Mouse (Mus musculus): Measurements from ENCODE around the gene Rab20.

Gene Rab20

DNA sequence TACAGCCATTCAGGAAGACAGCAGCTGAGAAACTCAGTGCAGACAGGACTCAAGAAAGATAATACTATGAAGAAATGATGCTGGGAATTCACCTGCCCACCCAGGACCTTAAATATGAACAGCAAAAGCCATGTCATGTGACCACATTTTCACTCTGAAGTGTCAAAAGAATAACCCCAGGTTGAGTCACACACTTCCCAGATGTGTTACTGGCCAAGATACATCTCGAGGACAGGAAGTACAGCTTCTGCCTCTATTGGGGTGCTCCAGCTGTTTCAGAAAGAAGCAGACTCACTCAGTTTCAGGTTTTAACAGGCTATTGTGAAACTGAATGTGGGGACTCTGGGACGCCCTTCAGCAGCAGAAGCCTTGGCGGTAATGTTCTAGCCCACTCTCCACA is 26.0 kb downstream of the Rab20 start:
- no peak for DNase-seq

DNA sequence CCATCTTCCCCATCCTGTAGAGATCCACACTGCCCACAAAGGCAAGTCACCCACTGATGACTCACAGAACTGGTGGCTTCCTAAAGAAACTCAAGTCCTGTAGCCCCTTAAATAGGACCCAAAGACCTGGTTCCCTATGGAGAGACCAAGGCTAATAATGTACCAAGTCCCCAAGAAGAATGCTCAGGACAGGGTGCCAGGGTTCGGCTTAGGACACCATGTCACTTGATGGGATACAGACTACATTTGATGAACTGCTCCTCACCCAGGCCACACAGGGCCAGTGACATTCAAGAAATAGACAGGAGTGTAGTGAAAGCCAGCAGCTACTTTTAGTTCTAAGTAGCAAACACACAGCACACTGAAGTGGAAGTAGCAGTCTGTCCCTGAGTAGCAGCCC is 26.4 kb downstream of the Rab20 start:
- DNase-seq, result no peak

DNA sequence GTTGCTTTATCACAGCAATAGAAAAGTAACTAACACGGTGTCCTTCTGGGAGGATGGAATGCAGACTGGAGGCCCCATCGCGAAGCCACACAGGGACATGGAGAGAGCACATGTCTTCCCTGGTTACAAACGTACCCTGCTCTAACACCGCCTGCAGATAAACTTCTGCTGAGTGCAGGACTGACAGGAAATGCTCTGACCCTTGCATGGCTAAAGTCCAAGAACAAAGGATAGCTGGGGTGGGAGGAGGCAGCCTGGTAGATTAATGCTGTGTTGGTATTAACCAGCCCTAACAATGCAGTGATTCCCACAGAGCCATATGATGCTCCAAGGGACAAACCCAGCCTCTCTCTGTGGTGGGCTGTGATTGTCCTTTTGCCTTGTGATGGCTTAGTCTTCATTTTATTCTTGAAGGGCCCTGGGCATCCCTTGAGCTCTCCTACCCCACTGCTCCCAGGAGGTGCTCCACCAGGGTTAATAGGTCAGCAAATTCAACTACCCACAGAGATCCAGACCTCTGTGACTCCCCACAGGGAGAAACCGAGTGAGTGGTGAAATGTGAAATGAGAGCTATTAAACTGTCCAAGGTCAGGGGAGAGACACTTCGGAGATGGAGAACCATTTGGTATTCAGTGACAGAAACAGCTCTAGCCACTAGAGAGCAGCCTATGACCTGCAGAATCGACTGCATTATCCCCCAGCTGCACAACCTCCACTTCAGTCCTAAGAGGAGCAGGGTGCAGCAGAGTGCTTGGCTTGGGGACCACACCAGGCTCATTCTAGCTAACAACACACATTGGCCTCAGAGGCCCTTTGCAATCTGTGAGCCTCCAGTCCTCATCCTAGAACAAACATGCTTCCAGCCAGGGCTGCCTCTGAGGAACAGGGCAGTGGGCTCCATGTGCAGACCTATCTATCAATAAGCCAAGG is 28.1 kb downstream of the Rab20 start:
- DNase-seq, result peak in 1 of 2 experiments; percentile 23

- no peak for DNase-seq
Measured at GRCm38 (mm10) chr8:11447910-11448570, 30.5 kb downstream of the Rab20 start.

GRCm38 (mm10) chr8:11445790-11446189 is 32.7 kb downstream of the Rab20 start:
- DNase-seq, result no peak

GRCm38 (mm10) chr8:11444216-11444615 is 34.3 kb downstream of the Rab20 start:
- DNase-seq, result no peak

DNA sequence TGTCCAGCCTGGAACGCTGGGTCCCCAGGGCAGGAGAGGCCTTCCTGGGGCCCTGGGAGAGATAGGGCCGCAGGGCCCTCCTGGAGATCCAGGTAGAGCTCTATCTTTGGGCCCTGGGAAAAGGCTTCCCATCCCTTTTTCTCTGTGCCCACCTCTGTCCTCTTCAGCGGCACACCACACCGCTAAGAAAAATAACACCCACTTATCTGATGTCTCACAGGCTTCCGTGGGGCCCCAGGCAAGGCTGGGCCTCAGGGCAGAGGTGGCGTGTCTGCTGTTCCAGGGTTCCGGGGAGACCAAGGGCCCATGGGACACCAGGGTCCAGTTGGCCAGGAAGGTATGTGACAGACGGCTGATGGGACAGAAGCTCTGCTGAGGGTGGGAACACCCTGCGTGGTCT is 34.9 kb downstream of the Rab20 start:
- DNase-seq, result no peak

- DNase-seq, result no peak
Measured at GRCm38 (mm10) chr8:11441291-11441690, 37.2 kb downstream of the Rab20 start.

DNA sequence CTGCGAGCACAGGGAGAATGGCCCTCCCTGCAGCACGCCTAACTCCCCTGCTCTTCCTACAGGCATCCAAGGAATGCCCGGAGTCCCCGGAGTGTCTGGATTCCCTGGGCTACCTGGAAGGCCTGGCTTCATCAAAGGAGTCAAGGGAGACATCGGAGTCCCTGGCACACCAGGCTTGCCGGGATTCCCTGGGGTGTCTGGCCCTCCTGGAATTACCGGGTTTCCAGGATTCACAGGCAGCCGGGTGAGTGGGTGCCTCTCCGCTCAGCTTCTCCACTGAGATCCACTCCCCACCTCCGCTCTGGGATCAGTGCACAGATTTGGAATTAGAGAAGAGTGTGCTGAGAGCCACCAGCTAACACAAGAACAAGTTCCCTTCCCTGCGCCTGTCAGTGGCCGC is 40.6 kb downstream of the Rab20 start:
- DNase-seq, result no peak

DNA sequence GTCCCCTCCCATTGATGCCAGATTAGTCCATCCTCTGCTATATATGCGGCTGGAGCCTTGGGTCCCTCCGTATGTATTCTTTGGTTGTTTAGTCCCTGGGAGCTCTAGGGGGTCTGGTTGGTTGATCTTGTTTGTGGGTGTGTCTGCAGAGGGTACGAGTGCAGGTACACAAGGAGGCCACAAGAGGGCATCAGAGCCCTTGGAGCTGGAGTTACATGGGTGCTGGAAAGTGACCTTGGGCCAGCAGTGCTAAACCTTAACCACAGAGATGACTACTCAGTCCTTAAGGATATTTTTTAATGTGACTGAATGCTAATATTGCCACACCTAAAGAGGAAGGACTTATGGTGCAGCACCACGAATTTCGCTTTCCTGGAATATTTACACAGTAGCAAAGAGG is 47.8 kb downstream of the Rab20 start:
- no peak for DNase-seq

DNA sequence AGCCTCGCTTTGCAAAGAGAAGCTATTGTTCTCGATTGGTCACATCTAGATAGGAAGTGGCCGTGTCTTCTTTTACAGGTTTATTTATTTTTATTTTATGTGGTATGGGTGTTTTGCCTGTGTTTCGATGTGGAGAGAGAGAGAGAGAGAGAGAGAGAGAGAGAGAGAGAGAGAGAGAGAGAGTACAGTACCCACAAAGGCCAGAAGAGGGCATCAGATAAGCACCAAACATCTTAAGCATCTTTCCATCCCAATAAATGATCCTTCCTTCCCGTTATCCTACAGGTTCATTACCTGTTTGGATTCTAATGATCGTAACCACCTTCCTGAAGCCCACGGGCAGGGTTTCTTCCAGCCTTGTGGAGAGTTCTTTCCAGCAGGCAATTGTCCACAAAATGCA is 55.4 kb downstream of the Rab20 start:
- DNase-seq, result no peak

DNA sequence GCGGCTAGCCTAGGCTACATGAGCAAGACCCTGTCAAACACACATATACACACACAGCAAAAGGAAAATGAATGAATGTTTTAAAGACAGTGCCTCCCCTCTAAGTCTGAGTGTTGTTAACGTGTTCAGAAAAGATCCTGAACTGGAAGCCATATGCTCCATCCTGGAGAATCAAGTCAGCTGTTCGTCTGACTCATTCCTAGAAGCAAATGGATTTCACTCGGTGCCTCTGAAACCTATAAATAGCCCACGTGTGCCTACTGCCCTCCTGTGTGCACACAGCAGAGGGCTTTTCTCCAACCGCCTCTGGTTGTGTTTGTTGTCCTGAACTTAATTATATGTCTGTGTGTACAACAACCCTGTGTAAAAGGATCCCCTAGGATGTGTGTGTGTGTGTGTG is 56.5 kb downstream of the Rab20 start:
- no peak for DNase-seq

DNA sequence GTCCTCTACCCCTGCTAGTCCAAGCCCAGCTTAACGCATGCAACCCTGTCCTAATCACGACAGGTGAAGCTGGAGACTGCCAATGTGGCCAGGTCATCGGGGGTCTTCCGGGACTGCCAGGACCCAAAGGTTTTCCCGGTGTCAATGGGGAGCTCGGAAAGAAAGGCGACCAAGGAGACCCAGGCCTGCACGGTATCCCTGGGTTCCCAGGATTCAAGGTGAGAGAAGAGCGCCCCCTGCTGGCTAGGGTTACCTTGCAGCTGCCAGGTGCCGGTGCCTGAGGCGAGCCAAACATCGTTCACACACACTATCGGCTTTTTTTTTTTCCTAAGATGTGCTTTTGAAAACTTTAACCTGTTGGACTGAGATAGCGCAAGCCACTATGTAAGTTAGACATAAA is 57.4 kb downstream of the Rab20 start:
- peak; percentile 16 to 40 for DNase-seq

DNA sequence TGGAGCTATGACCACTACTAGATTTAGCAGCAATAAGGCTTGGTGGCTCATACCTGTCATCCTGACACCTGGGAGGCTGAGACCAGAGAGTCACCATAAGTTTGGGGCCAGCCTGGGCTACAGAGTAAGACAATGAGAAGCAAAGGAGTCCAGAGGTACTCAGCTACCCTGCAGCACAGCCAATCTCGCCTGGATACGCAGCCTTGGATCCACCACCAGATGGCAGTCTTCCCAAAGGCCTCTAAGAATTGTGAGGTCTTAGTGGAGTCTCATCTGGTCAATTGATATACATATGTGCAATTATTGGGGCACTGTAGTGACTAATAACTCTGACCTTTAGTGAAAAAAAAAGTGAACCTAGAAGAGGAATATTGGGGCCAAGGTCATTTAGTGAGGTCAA is 58.9 kb downstream of the Rab20 start:
- peak in 1 of 2 experiments; percentile 55 for DNase-seq

- no peak for DNase-seq
Measured at GRCm38 (mm10) chr8:11419232-11419631, 59.3 kb downstream of the Rab20 start.

DNA sequence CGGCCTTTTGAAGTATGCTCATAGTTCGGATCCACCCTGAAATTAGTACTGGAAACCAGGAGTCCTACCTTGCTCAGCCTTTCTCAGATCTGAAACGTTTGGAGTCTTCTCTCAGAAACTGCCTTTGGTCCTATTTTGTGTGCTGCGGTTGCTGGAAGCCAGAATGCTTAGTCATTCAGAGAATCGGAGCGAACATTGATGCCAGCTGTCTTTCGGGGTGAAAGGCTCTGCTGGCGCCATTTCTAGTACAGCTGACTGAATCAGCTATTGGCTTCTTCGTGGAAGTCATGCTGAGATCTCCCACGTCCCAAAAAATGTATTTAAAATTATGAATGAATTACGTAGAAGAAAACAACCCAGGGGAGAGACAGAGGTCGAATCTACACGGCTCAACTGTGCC is 60.7 kb downstream of the Rab20 start:
- no peak for DNase-seq

DNA sequence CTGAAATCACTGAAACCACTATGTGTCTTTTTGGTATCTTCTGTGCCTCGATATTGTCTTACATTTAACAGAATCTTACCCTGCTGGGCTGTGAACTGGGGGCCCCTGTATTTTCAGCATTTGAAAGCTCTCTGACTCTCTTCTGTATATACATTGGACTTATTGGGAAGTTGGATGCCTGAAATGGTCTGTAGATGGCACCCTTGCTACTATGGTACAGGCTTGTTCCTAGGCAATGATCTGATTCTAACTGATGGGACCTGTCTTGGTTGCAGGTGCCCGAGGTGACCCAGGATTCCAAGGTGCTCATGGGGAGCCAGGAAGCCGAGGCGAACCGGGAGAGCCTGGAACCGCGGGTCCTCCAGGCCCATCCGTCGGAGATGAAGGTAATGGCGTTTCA is 63.4 kb downstream of the Rab20 start:
- DNase-seq, result no peak

DNA sequence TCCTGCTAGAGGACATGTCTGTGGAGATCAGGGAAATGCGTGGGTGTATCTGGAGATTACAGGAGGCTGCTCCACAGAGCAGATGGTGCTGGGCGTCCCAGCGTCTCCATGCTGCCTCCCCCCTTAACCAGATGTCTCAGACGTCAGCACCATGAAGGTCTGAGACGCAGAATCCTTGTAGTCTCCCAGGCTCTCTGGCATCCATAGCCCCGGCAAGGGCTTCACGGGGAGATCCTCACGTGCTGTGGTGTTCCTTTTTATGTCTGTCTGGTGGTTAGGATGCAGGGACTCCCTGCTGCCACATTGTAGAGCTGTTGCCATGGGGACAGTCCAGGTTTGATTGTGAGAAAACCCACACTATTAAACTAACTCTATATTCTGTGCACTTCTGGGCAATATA is 64.2 kb downstream of the Rab20 start:
- DNase-seq, result no peak

DNA sequence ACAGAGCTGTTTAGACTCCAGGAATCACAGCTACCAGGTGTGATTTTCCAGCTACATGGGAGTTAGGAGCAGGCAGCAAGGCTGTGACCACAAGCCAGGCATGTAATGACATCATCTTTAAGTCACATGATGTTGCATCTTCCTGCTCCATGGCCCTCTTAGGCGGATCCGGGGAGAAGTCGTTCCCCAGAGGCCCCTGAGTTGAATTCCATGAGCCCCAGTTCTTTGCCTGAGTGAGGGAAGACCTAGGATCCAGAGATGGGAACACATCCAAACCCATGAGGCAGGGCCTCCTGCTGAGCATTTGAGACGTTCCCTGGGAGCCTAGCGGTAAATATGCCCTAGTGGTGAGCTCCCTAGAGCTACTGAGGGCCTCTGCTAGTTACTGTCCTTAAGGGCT is 66.1 kb downstream of the Rab20 start:
- DNase-seq, result no peak

DNA sequence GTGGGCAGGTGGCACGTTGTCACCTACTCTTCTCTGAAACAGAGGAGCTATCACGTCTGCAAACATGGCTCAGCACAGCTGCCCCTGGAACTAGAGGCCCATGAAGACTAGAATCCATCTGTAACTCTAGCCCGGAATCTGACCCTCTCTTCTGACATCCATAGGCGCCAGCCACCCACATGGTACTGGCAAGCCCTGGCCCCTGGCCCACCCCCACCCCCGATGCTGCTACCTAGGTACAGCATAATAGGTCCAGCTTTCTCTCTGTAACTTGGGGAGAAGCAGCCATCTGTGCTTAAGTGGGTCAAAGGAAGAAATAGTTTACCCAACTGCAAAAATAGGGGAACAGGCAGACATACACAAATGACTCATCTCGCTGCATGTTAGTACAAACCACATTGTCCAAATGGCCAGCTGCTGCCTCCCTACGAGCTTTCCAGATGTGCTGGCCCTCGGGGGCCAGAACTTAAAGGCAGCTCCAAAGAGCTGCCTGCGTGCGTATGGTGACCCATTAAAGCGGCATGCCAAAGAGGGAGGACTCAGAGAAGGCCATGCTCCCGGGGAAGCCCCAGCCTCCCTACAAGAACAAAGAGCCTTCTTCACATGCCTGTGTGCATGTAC is 66.9 kb downstream of the Rab20 start:
- no peak for DNase-seq

GRCm38 (mm10) chr8:11405722-11406481 is 72.6 kb downstream of the Rab20 start:
- peak; percentile 9 to 15 for DNase-seq

DNA sequence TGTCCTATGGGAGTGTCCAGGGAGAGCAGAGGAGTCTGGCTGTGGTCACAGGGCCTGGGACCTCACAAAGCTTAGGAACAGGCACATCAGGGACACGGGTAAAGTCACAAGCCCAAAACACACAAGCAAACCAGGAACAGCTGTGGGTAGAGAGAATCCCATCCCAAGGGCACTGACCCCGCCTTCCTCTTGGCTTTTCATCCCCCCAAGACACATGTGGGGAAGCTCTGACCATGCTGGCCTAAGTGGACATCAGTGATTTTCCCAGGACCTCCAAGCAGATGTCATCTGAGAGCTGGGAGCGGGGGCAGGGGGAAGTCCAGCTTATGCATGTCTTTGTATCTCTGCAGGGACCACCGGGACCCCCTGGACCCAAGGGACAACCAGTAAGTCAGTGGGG is 73.9 kb downstream of the Rab20 start:
- no peak for DNase-seq

DNA sequence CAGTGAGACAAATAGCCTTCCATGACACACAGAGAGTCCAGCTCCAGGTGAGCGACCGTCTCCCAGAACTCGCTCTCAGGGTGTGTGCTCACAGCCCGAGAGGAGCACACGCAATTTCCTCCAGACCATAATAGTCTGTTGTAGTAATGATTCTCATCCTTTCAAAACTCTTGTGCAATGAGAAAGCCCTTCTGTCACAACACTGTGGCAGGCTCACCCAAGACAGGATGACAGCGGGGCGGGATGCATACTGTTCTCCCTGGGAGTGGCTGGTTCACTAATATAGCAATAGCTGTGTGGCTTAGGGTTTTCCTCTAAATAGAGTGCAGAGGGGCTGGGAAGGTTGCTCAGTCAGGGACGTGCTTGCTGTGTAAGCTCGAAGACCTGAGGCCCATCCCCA is 74.7 kb downstream of the Rab20 start:
- no peak for DNase-seq
